Mouse (Mus musculus): ENCODE data around the gene Gabra4. TPM values are rescaled to one million over a fixed set of nuclear protein-coding genes. Genes with fewer than 3 reads are reported as not detected.
"Not testable (repeated sequence)": the region's sequence is repeated elsewhere in the genome, so short reads cannot be mapped to it uniquely, and the experiment has no call there.

Gabra4 gene
- total and polyA plus RNA-seq, 2 experiments from 2014 or later = 22.2 to 35.1 TPM

DNA sequence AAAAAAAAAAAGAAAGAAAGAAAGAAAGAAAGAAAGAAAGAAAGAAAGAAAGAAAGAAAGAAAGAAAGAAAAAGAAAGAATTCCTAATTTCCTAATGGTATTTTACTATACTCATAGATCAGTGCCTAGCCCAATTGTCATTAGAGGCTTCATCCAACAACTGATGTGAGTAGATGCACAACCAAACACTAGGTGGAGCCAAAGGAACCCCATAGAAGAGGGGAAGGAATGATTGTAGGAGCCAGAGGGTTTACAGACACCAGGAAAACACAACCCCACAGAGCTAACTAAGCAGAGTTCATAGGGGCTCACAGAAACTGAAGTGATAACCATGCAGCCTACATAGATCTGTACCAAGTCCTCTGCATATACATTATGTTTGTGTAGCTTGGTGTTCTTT lies 112.6 kb downstream of the Gabra4 start:
- Histone ChIP-seq H3K4me2 (ENCODE audit: low read depth) (no peak overlapping the region), H3K9ac (no peak overlapping the region), H3K9me3 (ENCODE audit: low read length) (no peaks in the 10 kb centered on the region), H3K4me1 (ENCODE audit: insufficient read depth) (no peaks in the 10 kb centered on the region), H3K27ac (ENCODE audit: low read depth, low read length) (no peak overlapping the region), H3K27me3 (ENCODE audit: insufficient read depth, low read length) (no peaks in the 10 kb centered on the region), H3K36me3 (ENCODE audit: insufficient read depth) (no peaks in the 10 kb centered on the region), H3K4me3 (ENCODE audit: low read depth, low read length) (no peak overlapping the region)
- 0 out of 2 replicates have a peak, but pooled peaks have one; percentile 9 for TF ChIP-seq CTCF (IDR thresholded peaks at IDR 0.05; ENCODE audit: low read depth)
- DNase-seq (no peak), ATAC-seq (no peak)

DNA sequence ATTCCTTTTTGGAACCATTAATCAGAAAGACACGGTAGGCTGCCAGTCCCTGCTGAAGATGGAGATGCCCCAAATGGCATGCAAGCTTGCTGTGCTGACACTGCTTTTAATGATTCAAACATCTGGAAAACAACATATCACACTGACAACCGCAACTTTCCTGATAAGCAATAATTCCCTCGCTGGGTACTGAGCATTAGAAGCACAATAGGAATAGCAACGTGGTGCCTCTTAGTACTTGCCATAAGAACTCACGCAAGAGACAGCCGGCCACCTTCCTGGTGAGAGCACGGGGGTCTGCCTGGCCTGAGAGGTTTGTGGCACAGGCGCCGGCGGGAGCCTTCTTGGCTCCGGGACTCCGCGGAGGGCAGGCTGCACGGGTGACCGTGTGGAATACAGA lies 132.6 kb downstream of the Gabra4 start:
- H3K27me3 ChIP-seq (ENCODE audit: insufficient read depth, low read length); H3K9ac ChIP-seq; H3K9me3 ChIP-seq (ENCODE audit: low read length); H3K4me1 ChIP-seq (ENCODE audit: insufficient read depth); DNase-seq; H3K27ac ChIP-seq (ENCODE audit: low read depth, low read length); H3K4me3 ChIP-seq (ENCODE audit: low read depth, low read length); ATAC-seq; H3K36me3 ChIP-seq (ENCODE audit: insufficient read depth); H3K4me2 ChIP-seq (ENCODE audit: low read depth): not testable (repeated sequence)
- WGBS = 82% methylated on average over 10 of the region's 15 CpGs

Other genes starting within 250 kb of the Gabra4 start
- not detected in 2 replicates for gene Cox7b2, start 110.1 kb downstream of the Gabra4 start, total RNA-seq (2014; rRNA removed)
- gene Cox7b2, start 110.1 kb downstream of the Gabra4 start, polyA plus RNA-seq (2015; fragmentation: Nextera tagmentation; extraction: Ambion mirVana) = 0.63 and 0.68 TPM in 2 replicates
- 14.2 and 19.9 TPM in 2 replicates for gene Gabrb1, start 195 bp downstream of the Gabra4 start, total RNA-seq (2014; rRNA removed)
- 17.6 and 42.0 TPM in 2 replicates for gene Gabrb1, start 195 bp downstream of the Gabra4 start, polyA plus RNA-seq (2015; fragmentation: Nextera tagmentation; extraction: Ambion mirVana)